Mouse (Mus musculus): ENCODE data around the gene Unc93a2. TPM values are rescaled to one million over a fixed set of nuclear protein-coding genes. Genes with fewer than 3 reads are reported as not detected.

Gene Unc93a2
- total RNA-seq, 1 experiment from 2014 or later: not detected

Other genes starting within 250 kb of the Unc93a2 start
- 20.2 to 30.6 TPM (median 22.7 TPM) in 3 replicates for gene Rps6ka2, start 215.3 kb downstream of the Unc93a2 start, total RNA-seq (2017)
- 4.6 TPM in 1 of 3 replicates, not detected in the others for gene Tcp10a, start 60.8 kb downstream of the Unc93a2 start, total RNA-seq (2017)
- not detected in 3 replicates for gene Ttll2, start 32.8 kb downstream of the Unc93a2 start, total RNA-seq (2017)
- gene Gm49630, start 13.5 kb downstream of the Unc93a2 start, total RNA-seq (2017): not detected in 3 replicates